Mouse (Mus musculus) kidney, adult 2 months (tissue): Measurements from ENCODE around the gene Rhob.

Experiments used
- CTCF ChIP-seq: fragments of 200-500 bp; conservative IDR thresholded peaks from 2 replicates; pipeline ENCODE4 v1.5.1; 2011; ENCODE audit warnings: low read depth, mild to moderate bottlenecking, control low read depth, low read length, moderate library complexity, mixed read lengths; ENCODE audit not compliant: insufficient read depth, insufficient read length
- POLR2A ChIP-seq: fragments of 200-500 bp; IDR thresholded peaks from one replicate; pipeline ENCODE4 v1.6.1; 2011; ENCODE audit warnings: low read depth, low read length, control low read depth

- TF ChIP-seq CTCF (no peak), POLR2A (no peak)
These were observed 29.9 kb downstream of the Rhob start for GRCm38 (mm10) chr12:8469742-8470494.
